Mouse (Mus musculus) limb, embryonic 15.5 days (tissue): ENCODE results near the gene Sorbs1. TPM values are rescaled to one million over a fixed set of nuclear protein-coding genes. Genes with fewer than 3 reads are reported as not detected.
A peak's percentile ranks its signal among the peaks of the same experiment; 100 is the strongest.

Experiments
- ATAC-seq: fragments of 200-750 bp; cut with Nextera tagmentation; 2 replicates; pipeline ENCODE4 v1.8.0; 2017; ENCODE audit warnings: low read depth, moderate TSS enrichment; ENCODE audit not compliant: insufficient number of reproducible peaks, low FRiP score, low TSS enrichment
- H3K27ac ChIP-seq: fragments of 300-500 bp; sonication (generic); 2 replicates; pipeline ENCODE4 v1.5.1; 2015; ENCODE audit warnings: moderate library complexity, mild to moderate bottlenecking, inconsistent platforms
- H3K27me3 ChIP-seq: fragments of 300-500 bp; sonication (generic); 2 replicates; pipeline ENCODE4 v1.6.1; 2015; ENCODE audit warnings: inconsistent platforms
- H3K36me3 ChIP-seq: fragments of 300-500 bp; sonication (generic); 2 replicates; pipeline ENCODE4 v1.6.1; 2015; ENCODE audit warnings: inconsistent platforms
- H3K4me1 ChIP-seq: fragments of 300-500 bp; sonication (generic); 2 replicates; pipeline ENCODE4 v1.6.1; 2015; ENCODE audit warnings: inconsistent platforms
- H3K4me2 ChIP-seq: fragments of 300-500 bp; sonication (generic); 2 replicates; pipeline ENCODE4 v1.6.1; 2015; ENCODE audit warnings: mild to moderate bottlenecking, inconsistent platforms
- H3K4me3 ChIP-seq: fragments of 300-500 bp; sonication (generic); 2 replicates; pipeline ENCODE4 v1.5.1; 2015; ENCODE audit warnings: mild to moderate bottlenecking, inconsistent platforms
- H3K9ac ChIP-seq: fragments of 300-500 bp; sonication (generic); 2 replicates; pipeline ENCODE4 v1.6.1; 2015; ENCODE audit warnings: inconsistent platforms
- H3K9me3 ChIP-seq: fragments of 300-500 bp; sonication (generic); 2 replicates; pipeline ENCODE4 v1.6.1; 2016; ENCODE audit warnings: inconsistent platforms
- WGBS: fragments of 180-500 bp; shearing (Covaris S2); methylation state at CpG from one replicate; pipeline ENCODE4 v1.1.7; 2015; 5-methylcytosine and 5-hydroxymethylcytosine counted together
- polyA plus RNA-seq: library from polyadenylated mRNA; unstranded; fragments of >200 nt; fragmentation: Nextera tagmentation; extraction: Ambion mirVana; gene quantifications from 2 replicates; pipeline ENCODE4 v1.2.1, GENCODE M21; 2015

Sorbs1 gene
- polyA plus RNA-seq, 1 experiment from 2014 or later: 45.6 TPM

GRCm38 (mm10) chr19:40363447-40363846 is 150.1 kb downstream of the Sorbs1 start:
- Histone ChIP-seq H3K4me3 (no peak overlapping the region), H3K4me2 (no peak overlapping the region), H3K9ac (no peak overlapping the region), H3K27me3 (no peaks in the 10 kb centered on the region), H3K4me1 (peaks cover 11% of the 10 kb centered on the region), H3K27ac (no peak overlapping the region), H3K36me3 (peaks cover 16% of the 10 kb centered on the region), H3K9me3 (no peaks in the 10 kb centered on the region)
- no peak for ATAC-seq
- WGBS: 93% methylated on average over 5 of the region's 5 CpGs

- H3K9ac ChIP-seq: no peak overlapping the region
- WGBS: 75% methylated on average over 12 of the region's 12 CpGs
- no peak overlapping the region for H3K4me2 ChIP-seq
- H3K9me3 ChIP-seq: no peaks in the 10 kb centered on the region
- no peak for ATAC-seq
- H3K27me3 ChIP-seq: no peaks in the 10 kb centered on the region
- peaks cover 11% of the 10 kb centered on the region for H3K4me1 ChIP-seq
- peaks cover 16% of the 10 kb centered on the region for H3K36me3 ChIP-seq
- no peak overlapping the region for H3K4me3 ChIP-seq
- H3K27ac ChIP-seq: no peak overlapping the region
These were observed 151.2 kb downstream of the Sorbs1 start for GRCm38 (mm10) chr19:40362203-40362865.

- H3K4me2 ChIP-seq: no peak overlapping the region
- no peak for ATAC-seq
- H3K4me3 ChIP-seq: no peak overlapping the region
- no peaks in the 10 kb centered on the region for H3K9me3 ChIP-seq
- no peaks in the 10 kb centered on the region for H3K4me1 ChIP-seq
- no peak overlapping the region for H3K9ac ChIP-seq
- H3K27me3 ChIP-seq: no peaks in the 10 kb centered on the region
- peaks cover 15% of the 10 kb centered on the region for H3K36me3 ChIP-seq
- H3K27ac ChIP-seq: no peak overlapping the region
- 70% methylated on average over 5 of the region's 5 CpGs for WGBS
These were observed 153.7 kb downstream of the Sorbs1 start for GRCm38 (mm10) chr19:40359712-40360394.

DNA sequence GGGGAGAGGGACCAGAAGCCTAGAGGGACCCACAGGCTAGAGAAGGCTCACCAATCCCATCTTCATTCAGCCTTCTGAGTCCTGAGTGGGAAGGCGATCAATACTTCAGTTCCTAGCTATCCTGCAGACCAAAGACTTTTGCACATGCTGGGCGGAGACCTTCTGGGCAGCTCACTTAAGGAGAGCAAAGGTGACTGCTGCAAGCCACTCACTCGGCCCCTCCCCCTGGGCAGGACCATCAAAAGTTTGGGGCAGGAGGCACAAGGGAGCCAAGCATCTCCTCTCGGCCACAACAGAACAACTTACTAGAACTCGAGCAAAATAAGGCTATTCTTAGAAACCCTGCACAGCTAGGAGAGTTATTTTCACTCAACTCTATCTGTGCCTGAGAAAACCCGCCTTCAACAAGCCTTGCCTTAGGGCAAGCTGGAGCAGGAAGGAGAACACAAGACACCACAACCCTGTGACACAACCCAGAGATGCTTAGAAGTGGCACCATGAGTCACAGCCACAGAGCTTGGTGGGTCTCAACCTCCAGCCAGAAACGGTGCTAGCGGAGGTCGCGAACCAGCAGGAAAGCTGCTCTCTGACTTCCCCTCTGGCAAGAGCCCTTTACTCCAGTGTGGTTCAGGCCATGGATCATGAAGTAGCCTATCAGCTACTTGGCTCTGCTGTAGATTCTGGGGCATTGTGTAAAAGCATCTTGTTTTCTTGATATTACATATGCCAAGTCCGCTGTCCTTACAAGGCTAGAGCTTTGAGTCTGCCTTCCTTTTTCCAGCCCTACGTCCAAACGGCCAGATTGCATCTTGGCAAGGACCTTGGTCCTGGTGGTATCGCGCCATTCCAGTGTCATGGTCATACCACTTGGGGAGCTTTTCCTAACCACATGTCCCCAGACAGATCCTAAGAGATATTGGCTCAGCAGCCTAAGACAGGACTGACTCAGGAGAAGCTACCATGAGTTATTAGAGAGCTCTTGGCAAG is 156.8 kb downstream of the Sorbs1 start:
- 81% methylated on average over 15 of the region's 15 CpGs for WGBS
- no peak for ATAC-seq

GRCm38 (mm10) chr19:40355075-40355474 is 158.5 kb downstream of the Sorbs1 start:
- Histone ChIP-seq H3K4me1 (peaks cover 3% of the 10 kb centered on the region; the same call in 1 of the 2 replicates), H3K9me3 (no peaks in the 10 kb centered on the region), H3K4me3 (no peak overlapping the region), H3K4me2 (no peak overlapping the region), H3K27me3 (no peaks in the 10 kb centered on the region), H3K9ac (no peak overlapping the region), H3K27ac (no peak overlapping the region), H3K36me3 (no peaks in the 10 kb centered on the region)
- no peak for ATAC-seq
- 91% methylated on average over 3 of the region's 3 CpGs for WGBS

More for the DNA sequence above, 156.8 kb downstream of the Sorbs1 start:
- no peaks in the 10 kb centered on the region for H3K9me3 ChIP-seq
- no peak overlapping the region for H3K4me2 ChIP-seq
- H3K36me3 ChIP-seq: no peaks in the 10 kb centered on the region
- no peaks in the 10 kb centered on the region for H3K4me1 ChIP-seq
- H3K27me3 ChIP-seq: no peaks in the 10 kb centered on the region
- no peak overlapping the region for H3K9ac ChIP-seq
- no peak overlapping the region for H3K4me3 ChIP-seq
- H3K27ac ChIP-seq: no peak overlapping the region

GRCm38 (mm10) chr19:40352006-40352405 is 161.6 kb downstream of the Sorbs1 start:
- no peak overlapping the region for H3K9ac ChIP-seq
- ATAC-seq: no peak
- 75% methylated on average over 14 of the region's 14 CpGs for WGBS

DNA sequence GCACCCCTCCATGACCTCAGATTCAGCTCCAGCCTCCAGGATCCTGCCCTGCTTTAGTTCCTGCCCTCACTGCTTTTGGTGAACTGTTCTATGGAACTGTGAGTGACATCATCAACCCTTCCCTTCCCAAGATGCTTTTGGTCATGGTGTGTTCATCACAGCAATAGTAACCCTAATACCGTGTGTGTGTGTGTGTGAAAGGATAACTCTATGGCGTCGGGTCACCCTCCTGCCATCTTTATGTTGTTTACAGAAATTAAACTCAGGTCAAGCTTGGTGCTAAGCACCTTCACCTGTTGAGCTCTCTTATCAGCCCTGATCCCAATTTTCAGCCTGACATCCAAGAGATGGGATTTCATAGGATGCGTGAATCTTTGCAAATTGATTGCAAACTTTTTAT is 162.7 kb downstream of the Sorbs1 start:
- Histone ChIP-seq H3K27me3 (no peaks in the 10 kb centered on the region), H3K9ac (no peak overlapping the region), H3K4me2 (no peak overlapping the region), H3K9me3 (no peaks in the 10 kb centered on the region), H3K27ac (no peak overlapping the region), H3K4me3 (no peak overlapping the region), H3K36me3 (no peaks in the 10 kb centered on the region), H3K4me1 (peaks cover 4% of the 10 kb centered on the region; the same call in 1 of the 2 replicates)
- 90% methylated on average over 4 of the region's 4 CpGs for WGBS
- ATAC-seq: no peak

More at GRCm38 (mm10) chr19:40352006-40352405, 161.6 kb downstream of the Sorbs1 start:
- Histone ChIP-seq H3K27me3 (no peaks in the 10 kb centered on the region), H3K4me1 (peaks cover 4% of the 10 kb centered on the region; the same call in 1 of the 2 replicates), H3K9me3 (no peaks in the 10 kb centered on the region), H3K36me3 (no peaks in the 10 kb centered on the region), H3K4me2 (no peak overlapping the region), H3K4me3 (no peak overlapping the region), H3K27ac (no peak overlapping the region)

DNA sequence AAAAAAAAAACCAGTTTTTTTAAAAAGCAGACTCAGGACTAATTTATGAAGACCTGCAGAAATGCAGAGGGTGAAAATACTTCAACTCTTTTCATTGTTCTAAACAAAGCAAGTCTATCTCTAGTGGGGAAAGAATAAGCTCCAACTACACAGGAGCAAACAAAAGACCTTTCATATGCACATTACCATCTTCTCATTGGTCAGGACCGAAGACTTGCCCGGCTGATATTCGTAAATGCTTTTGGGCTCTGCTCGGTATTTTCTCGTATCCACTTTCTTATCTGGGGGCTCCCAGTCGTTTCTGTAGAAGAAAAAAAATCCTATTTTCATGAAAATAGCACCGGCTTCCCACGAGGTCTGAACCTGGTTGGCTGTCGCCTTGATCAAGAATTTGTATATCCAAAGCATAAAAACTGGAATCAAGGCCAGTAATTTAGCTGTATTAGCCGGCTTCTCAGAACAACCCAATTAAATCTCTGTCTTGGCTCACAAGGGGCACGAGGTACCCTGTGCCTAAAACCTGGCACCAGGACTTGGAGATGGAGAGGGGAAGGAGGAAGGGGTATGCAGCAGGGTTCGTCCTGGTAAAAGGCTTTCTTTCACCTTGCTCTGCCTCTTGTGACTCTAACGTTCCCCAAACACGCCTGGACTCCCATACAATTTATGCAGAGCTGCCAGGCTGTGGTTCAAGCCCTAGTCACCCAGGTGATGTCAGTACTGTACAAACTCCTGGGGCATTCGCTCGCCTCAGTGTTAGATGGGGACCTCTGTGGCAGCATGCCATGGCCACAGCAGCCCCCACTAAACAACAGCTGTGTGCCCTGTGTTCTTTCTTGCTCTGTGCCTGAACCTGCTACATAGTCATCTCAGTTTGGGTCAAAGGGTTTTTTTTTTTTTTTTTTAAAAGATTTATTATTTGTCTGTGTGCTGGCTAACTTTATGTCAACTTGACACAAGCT is 163.6 kb downstream of the Sorbs1 start:
- Histone ChIP-seq H3K4me3 (no peak overlapping the region), H3K9me3 (no peaks in the 10 kb centered on the region), H3K4me2 (no peak overlapping the region), H3K27me3 (no peaks in the 10 kb centered on the region), H3K27ac (no peak overlapping the region), H3K4me1 (peaks cover 4% of the 10 kb centered on the region; the same call in 1 of the 2 replicates), H3K36me3 (no peaks in the 10 kb centered on the region), H3K9ac (no peak overlapping the region)
- no peak for ATAC-seq
- 63% methylated on average over 16 of the region's 16 CpGs for WGBS

DNA sequence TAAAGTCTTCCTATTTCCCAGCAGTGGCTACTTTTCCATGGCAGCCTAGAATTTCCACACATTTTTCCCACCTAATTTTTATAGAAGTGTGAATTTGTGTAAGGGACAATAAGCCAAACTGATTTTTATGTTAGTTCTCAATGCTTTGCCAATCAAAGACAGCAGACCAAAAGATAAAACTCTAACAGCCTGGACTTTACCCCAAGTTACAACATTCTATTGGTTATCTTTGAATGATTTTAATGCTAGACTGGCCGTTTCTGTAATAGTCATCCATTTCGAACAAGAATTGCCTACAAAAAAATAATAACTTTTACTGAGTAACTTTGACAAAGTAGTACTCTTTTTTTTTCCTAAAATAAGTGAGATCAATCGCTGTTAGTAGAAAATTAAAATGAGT is 164.3 kb downstream of the Sorbs1 start:
- Histone ChIP-seq H3K4me2 (no peak overlapping the region), H3K27ac (no peak overlapping the region), H3K4me3 (no peak overlapping the region), H3K9ac (no peak overlapping the region), H3K27me3 (no peaks in the 10 kb centered on the region), H3K9me3 (no peaks in the 10 kb centered on the region), H3K4me1 (peaks cover 4% of the 10 kb centered on the region; the same call in 1 of the 2 replicates), H3K36me3 (no peaks in the 10 kb centered on the region)
- WGBS: 76% methylated on average over 3 of the region's 3 CpGs
- no peak for ATAC-seq

DNA sequence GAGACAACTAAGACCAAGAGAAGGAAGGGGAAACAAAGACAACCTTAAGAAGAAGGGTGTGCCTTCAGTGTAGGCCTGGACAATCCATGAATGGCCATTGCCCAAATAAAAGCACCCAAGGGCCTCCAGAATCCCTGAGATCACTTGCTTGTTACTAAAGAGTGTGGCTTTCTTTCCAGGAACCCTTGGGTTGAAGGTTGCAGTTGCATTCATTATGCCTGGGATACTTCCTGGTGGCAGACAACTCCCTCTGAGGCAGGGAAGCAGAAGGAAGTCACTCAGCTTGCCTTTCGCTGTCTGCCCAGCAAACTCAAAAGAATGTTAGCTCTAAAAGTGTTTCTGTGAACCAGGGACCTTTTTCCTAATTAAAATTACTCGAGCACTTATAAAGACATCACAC is 164.9 kb downstream of the Sorbs1 start:
- H3K9ac ChIP-seq: no peak overlapping the region
- 39% methylated on average over 2 of the region's 2 CpGs for WGBS
- peak overlapping the region; percentile 5; the same call in 1 of the 2 replicates for H3K27ac ChIP-seq
- no peaks in the 10 kb centered on the region for H3K9me3 ChIP-seq
- no peak overlapping the region for H3K4me3 ChIP-seq
- H3K27me3 ChIP-seq: no peaks in the 10 kb centered on the region
- no peaks in the 10 kb centered on the region for H3K36me3 ChIP-seq
- peaks cover 4% of the 10 kb centered on the region; the same call in 1 of the 2 replicates for H3K4me1 ChIP-seq
- no peak overlapping the region for H3K4me2 ChIP-seq
- ATAC-seq: no peak

GRCm38 (mm10) chr19:40348175-40348574 is 165.4 kb downstream of the Sorbs1 start:
- Histone ChIP-seq H3K4me2 (no peak overlapping the region), H3K27me3 (no peaks in the 10 kb centered on the region), H3K9me3 (no peaks in the 10 kb centered on the region), H3K27ac (peak overlapping the region; percentile 5; the same call in 1 of the 2 replicates), H3K4me1 (peaks cover 4% of the 10 kb centered on the region; the same call in 1 of the 2 replicates), H3K36me3 (no peaks in the 10 kb centered on the region), H3K9ac (no peak overlapping the region), H3K4me3 (no peak overlapping the region)
- no peak for ATAC-seq
- WGBS: 67% methylated on average over 7 of the region's 7 CpGs
